Mouse (Mus musculus) erythroblast, embryonic 14.5 days (primary cell): Measurements from ENCODE around the gene Med19. TPM values are rescaled to one million over a fixed set of nuclear protein-coding genes. Genes with fewer than 3 reads are reported as not detected.
"Not testable (repeated sequence)": the region's sequence is repeated elsewhere in the genome, so short reads cannot be mapped to it uniquely, and the experiment has no call there.

Experiments used
- H3K27me3 ChIP-seq: 2 replicates; pipeline ENCODE4 v1.6.1; 2012; ENCODE audit warnings: inconsistent platforms; ENCODE audit not compliant: control insufficient read depth
- H3K36me3 ChIP-seq: 2 replicates; pipeline ENCODE4 v1.6.1; 2012; ENCODE audit warnings: mild to moderate bottlenecking, inconsistent platforms; ENCODE audit not compliant: control insufficient read depth
- H3K4me1 ChIP-seq: 2 replicates; pipeline ENCODE4 v1.6.1; 2012; ENCODE audit warnings: inconsistent platforms; ENCODE audit not compliant: control insufficient read depth
- H3K4me3 ChIP-seq: replicated peaks from 2 replicates; pipeline ENCODE3; 2012; ENCODE audit warnings: moderate library complexity, mild to moderate bottlenecking, inconsistent platforms
- H3K9me3 ChIP-seq: 2 replicates; pipeline ENCODE4 v1.6.1; 2012; ENCODE audit warnings: low read length, inconsistent platforms, mixed read lengths; ENCODE audit not compliant: control insufficient read depth
- GATA1 ChIP-seq: IDR thresholded peaks from 2 replicates; pipeline ENCODE4 v1.6.1; 2012; ENCODE audit warnings: low read length, inconsistent platforms, mixed read lengths
- TAL1 ChIP-seq: IDR thresholded peaks from 3 replicates; pipeline ENCODE4 v1.6.1; 2012; ENCODE audit warnings: low read length, inconsistent platforms, mixed read lengths
- polyA plus RNA-seq: library from polyadenylated mRNA; stranded (reverse); fragments of >175 nt; gene quantifications from 2 replicates; pipeline ENCODE4 v1.2.3, GENCODE M21; 2012

The Med19 gene
- polyA plus RNA-seq, 1 experiment = 3.1 TPM

DNA sequence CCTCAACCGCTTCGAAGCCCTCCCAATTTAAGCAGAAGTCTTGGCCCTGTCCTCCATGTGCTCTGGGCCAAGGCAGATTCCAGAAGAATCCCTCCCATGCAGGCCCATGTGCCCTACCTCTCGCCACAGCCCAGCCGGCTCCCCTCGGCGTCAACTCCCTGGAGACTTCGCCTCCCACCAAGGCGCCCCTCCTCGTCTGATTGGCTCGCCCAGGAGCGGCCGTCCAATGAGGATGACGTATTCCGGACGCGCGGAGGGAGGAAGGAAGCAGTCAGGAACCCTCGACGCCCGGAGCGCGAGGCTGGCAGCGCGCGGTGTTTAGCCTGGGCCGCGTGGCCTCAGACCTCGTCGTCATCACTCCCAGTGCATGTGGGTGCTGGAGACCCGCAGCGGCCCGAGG is 19.4 kb upstream of the Med19 start, which contains the start of gene Btbd18:
TSS of gene Btbd18 (plus strand) at position 274 of the 400 bp plus-strand sequence.
- H3K4me1 ChIP-seq = no peaks in the 10 kb centered on the region
- H3K27me3 ChIP-seq = no peaks in the 10 kb centered on the region; the same call in 1 of the 2 replicates
- TF ChIP-seq GATA1 (no peak), TAL1 (no peak)
- H3K36me3 ChIP-seq = no peaks in the 10 kb centered on the region
- no peaks in the 10 kb centered on the region; the same call in 1 of the 2 replicates for H3K9me3 ChIP-seq
- H3K4me3 ChIP-seq = no peak within 1 kb of the TSS

GRCm38 (mm10) chr2:84660253-84660652 is 17.9 kb upstream of the Med19 start:
- H3K4me3 ChIP-seq = no peak overlapping the region
- H3K36me3 ChIP-seq = no peaks in the 10 kb centered on the region
- no peak for TF ChIP-seq TAL1
- TF ChIP-seq GATA1 = no peak
- no peaks in the 10 kb centered on the region for H3K4me1 ChIP-seq
- no peaks in the 10 kb centered on the region for H3K27me3 ChIP-seq
- no peaks in the 10 kb centered on the region; the same call in 1 of the 2 replicates for H3K9me3 ChIP-seq

GRCm38 (mm10) chr2:84662866-84663265 is 15.3 kb upstream of the Med19 start:
- Histone ChIP-seq H3K4me3 (no peak overlapping the region), H3K27me3 (no peaks in the 10 kb centered on the region), H3K36me3 (no peaks in the 10 kb centered on the region), H3K4me1 (peaks cover 2% of the 10 kb centered on the region; the same call in 1 of the 2 replicates), H3K9me3 (no peaks in the 10 kb centered on the region; the same call in 1 of the 2 replicates)
- TF ChIP-seq TAL1 (no peak), GATA1 (no peak)

- H3K36me3 ChIP-seq = peaks cover 11% of the 10 kb centered on the region
- no peaks in the 10 kb centered on the region for H3K9me3 ChIP-seq
- peaks cover 21% of the 10 kb centered on the region for H3K4me1 ChIP-seq
- no peak overlapping the region for H3K4me3 ChIP-seq
- TF ChIP-seq GATA1 (no peak), TAL1 (no peak)
- H3K27me3 ChIP-seq = no peaks in the 10 kb centered on the region
These were observed 12.1 kb upstream of the Med19 start for GRCm38 (mm10) chr2:84666081-84666480.

- no peaks in the 10 kb centered on the region for H3K9me3 ChIP-seq
- no peaks in the 10 kb centered on the region for H3K27me3 ChIP-seq
- peaks cover 43% of the 10 kb centered on the region for H3K36me3 ChIP-seq
- H3K4me3 ChIP-seq = peak overlapping the region; percentile 88
- TF ChIP-seq GATA1 = no peak
- no peak for TF ChIP-seq TAL1
- H3K4me1 ChIP-seq = peaks cover 27% of the 10 kb centered on the region
These were observed 8.2 kb upstream of the Med19 start for GRCm38 (mm10) chr2:84669828-84670568.

GRCm38 (mm10) chr2:84670569-84670933 is 7.7 kb upstream of the Med19 start, which contains the start of gene Selenoh:
Gene Selenoh (minus strand): TSS chr2:84670770.
- Histone ChIP-seq H3K9me3 (no peaks in the 10 kb centered on the region), H3K27me3 (no peaks in the 10 kb centered on the region), H3K4me3 (peak within 1 kb of the TSS; percentile 88), H3K4me1 (peaks cover 27% of the 10 kb centered on the region), H3K36me3 (peaks cover 49% of the 10 kb centered on the region)
- no peak for TF ChIP-seq TAL1
- no peak for TF ChIP-seq GATA1

DNA sequence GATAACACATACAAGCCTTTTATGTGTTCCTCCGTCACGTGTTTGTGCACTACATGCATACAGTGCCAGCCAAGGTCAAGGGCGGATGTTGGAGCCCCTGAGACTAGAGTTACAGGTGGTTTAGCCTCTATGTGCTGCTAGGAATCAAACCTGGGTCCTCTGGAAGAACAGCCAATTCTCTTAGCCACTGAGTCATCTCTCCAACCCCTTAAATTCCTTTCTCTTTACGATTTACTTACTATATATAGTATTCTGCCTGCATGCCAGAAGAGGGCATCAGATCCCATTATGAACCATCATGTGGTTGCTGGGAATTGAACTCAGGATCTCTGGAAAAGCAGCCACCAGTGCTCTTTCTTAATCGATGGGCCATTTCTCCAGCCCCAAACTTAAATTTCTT is 6.7 kb upstream of the Med19 start:
- H3K27me3 ChIP-seq, H3K4me3 ChIP-seq, H3K9me3 ChIP-seq: not testable (repeated sequence)
- Histone ChIP-seq H3K36me3 (peaks cover 59% of the 10 kb centered on the region), H3K4me1 (peaks cover 36% of the 10 kb centered on the region)

- Histone ChIP-seq H3K4me1 (peaks cover 56% of the 10 kb centered on the region), H3K4me3 (peak overlapping the region; percentile 78), H3K9me3 (no peaks in the 10 kb centered on the region), H3K36me3 (peaks cover 67% of the 10 kb centered on the region), H3K27me3 (no peaks in the 10 kb centered on the region)
- TF ChIP-seq TAL1 (no peak), GATA1 (peak; percentile 37; the same call in 1 of the 2 replicates)
These were observed 783 bp upstream of the Med19 start for GRCm38 (mm10) chr2:84677270-84677967.

DNA sequence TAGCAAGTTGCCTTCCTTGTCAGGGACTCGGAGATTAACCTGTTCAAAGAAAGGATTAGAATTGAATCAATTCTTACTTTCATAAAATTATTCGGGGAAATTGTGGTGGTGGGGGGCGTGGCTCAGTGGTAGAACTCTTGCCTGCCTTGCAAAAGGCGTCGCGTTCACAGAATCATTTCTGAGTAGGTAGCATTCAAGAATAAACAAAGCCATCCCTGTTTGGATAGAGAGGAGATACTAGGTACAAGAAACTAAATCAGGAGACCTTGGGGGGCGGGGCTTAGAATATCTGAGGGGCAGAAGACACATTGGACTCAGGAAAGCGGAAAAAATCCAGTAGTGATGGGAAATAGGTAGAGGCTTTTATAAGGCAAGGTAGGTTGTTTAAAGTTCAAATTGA is 814 bp downstream of the Med19 start, which contains the start of gene Tmx2:
TSS of gene Tmx2 (minus strand) at position 125 of the 400 bp plus-strand sequence.
- TF ChIP-seq TAL1 (no peak), GATA1 (no peak)
- Histone ChIP-seq H3K27me3 (no peaks in the 10 kb centered on the region), H3K36me3 (peaks cover 63% of the 10 kb centered on the region), H3K4me1 (peaks cover 69% of the 10 kb centered on the region), H3K4me3 (peak within 1 kb of the TSS; percentile 78), H3K9me3 (no peaks in the 10 kb centered on the region)
